Mouse (Mus musculus) midbrain, embryonic 10.5 days (tissue): ENCODE results near the gene Elovl7. TPM values are rescaled to one million over a fixed set of nuclear protein-coding genes. Genes with fewer than 3 reads are reported as not detected.
A peak's percentile ranks its signal among the peaks of the same experiment; 100 is the strongest.

ENCODE experiments used
- DNase-seq: peaks from one replicate; pipeline ENCODE4 v3.0.0-alpha.2; 2017; ENCODE audit warnings: low spot score
- H3K27ac ChIP-seq: fragments of 300-500 bp; sonication (generic); replicated peaks from 2 replicates; pipeline ENCODE4 v1.5.1; 2016; ENCODE audit warnings: mild to moderate bottlenecking
- H3K27me3 ChIP-seq: fragments of 300-500 bp; sonication (generic); 2 replicates; pipeline ENCODE4 v1.6.1; 2016; ENCODE audit warnings: low read depth, mild to moderate bottlenecking; ENCODE audit not compliant: poor library complexity, severe bottlenecking
- H3K36me3 ChIP-seq: fragments of 300-500 bp; sonication (generic); 2 replicates; pipeline ENCODE4 v1.6.1; 2016; ENCODE audit warnings: mild to moderate bottlenecking, moderate library complexity
- H3K4me1 ChIP-seq: fragments of 300-500 bp; sonication (generic); 2 replicates; pipeline ENCODE4 v1.6.1; 2016
- H3K4me3 ChIP-seq: fragments of 300-500 bp; sonication (generic); 2 replicates; pipeline ENCODE4 v1.5.1; 2016; ENCODE audit warnings: mild to moderate bottlenecking, moderate library complexity
- H3K9me3 ChIP-seq: fragments of 300-500 bp; sonication (generic); replicated peaks from 2 replicates; pipeline ENCODE4 v1.6.1; 2016; ENCODE audit warnings: mild to moderate bottlenecking
- WGBS: fragments of 180-500 bp; shearing (Covaris S2); methylation state at CpG from one replicate; pipeline ENCODE4 v1.1.7; 2016; 5-methylcytosine and 5-hydroxymethylcytosine counted together
- polyA plus RNA-seq: library from polyadenylated mRNA; unstranded; fragments of >200 nt; fragmentation: Nextera tagmentation; extraction: Ambion mirVana; gene quantifications from 2 replicates; pipeline ENCODE4 v1.2.1, GENCODE M21; 2016

Elovl7 gene
- polyA plus RNA-seq, 1 experiment from 2014 or later, result 1.0 TPM

DNA sequence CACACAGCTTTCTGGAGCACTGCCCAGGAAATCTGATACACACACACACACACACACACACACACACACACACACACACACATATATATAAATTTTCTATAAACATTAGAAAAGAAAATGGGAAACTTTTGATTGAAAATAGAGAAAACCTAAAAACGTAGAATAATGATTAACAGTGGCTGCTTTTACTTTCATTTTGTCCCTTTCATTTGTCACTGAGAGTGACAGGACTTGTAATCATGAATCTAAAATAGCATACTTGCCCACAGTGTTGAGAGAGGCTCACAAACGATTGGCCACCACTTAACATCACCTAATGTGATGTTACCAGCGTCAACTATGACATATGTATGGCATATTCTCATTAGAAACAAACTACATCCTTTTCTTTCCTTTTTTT lies 75.2 kb downstream of the Elovl7 start:
- Histone ChIP-seq H3K4me3 (no peak overlapping the region), H3K36me3 (no peaks in the 10 kb centered on the region), H3K27me3 (no peaks in the 10 kb centered on the region), H3K27ac (no peak overlapping the region), H3K9me3 (no peaks in the 10 kb centered on the region), H3K4me1 (no peaks in the 10 kb centered on the region)
- 85% methylated on average over 3 of the region's 3 CpGs for WGBS
- DNase-seq, result no peak

DNA sequence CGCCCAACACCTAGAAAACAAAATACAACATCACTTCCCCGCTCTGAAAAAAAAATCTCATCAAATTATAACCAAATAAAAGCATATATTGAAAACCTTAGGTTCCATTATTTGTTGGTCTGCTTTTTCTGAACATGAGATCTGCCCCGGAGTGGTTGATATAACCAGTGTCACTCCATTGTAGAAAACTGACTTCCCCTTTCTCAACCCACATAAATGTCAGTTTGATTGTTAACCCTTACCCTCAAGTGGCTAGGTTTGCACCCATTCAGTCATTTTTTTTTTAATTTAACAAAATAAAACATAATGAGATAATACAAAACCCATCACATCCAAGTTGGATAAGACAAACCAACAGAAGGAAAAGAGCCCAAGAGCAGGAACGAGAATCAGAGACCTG lies 76.1 kb downstream of the Elovl7 start:
- Histone ChIP-seq H3K27me3 (no peaks in the 10 kb centered on the region), H3K36me3 (no peaks in the 10 kb centered on the region), H3K4me1 (no peaks in the 10 kb centered on the region), H3K4me3 (no peak overlapping the region), H3K9me3 (no peaks in the 10 kb centered on the region), H3K27ac (no peak overlapping the region)
- 84% methylated on average over 4 of the region's 4 CpGs for WGBS
- DNase-seq, result no peak

DNA sequence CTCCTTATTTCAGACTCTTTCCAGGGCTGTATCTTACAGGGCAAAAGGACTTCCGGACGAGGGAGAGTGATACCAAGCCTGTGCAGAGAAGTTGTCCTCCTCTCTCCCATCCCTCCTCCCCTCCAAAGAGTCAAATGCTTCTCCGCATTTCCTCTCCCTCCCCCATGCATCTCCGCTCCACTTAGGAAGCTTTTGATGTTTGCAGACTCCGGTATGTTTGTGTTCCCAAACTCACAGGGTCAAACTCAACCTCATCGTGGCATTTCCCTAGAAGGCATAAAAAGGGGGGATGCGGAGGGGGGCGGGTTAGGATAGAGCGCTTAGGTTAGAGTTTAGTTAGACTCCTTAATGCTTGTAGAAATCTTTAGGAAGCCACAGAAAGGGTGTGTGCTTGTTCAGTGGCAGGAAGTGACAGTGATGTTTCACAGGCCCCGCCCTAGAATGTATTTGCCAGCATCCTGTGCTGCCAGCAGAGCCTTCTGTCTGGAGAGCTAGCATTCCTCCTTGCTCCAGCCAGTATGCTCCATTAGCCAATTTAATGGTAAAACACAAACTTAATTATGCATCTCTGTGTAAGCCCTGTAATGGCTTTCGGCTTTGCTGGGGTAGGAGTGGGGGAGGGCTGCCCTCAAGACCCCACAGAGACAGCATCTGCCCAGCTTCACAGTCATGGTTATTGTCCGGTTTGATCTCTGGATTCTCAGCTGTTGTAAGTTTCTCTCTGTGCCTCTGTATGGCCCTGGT lies 83.3 kb downstream of the Elovl7 start:
- no peaks in the 10 kb centered on the region for H3K27me3 ChIP-seq
- H3K4me3 ChIP-seq, result peak overlapping the region; percentile 42
- 34% methylated on average over 12 of the region's 12 CpGs for WGBS
- H3K27ac ChIP-seq, result peak overlapping the region; percentile 76
- H3K9me3 ChIP-seq, result no peaks in the 10 kb centered on the region
- H3K4me1 ChIP-seq, result peaks cover 38% of the 10 kb centered on the region
- DNase-seq, result peak; percentile 41
- H3K36me3 ChIP-seq, result no peaks in the 10 kb centered on the region

DNA sequence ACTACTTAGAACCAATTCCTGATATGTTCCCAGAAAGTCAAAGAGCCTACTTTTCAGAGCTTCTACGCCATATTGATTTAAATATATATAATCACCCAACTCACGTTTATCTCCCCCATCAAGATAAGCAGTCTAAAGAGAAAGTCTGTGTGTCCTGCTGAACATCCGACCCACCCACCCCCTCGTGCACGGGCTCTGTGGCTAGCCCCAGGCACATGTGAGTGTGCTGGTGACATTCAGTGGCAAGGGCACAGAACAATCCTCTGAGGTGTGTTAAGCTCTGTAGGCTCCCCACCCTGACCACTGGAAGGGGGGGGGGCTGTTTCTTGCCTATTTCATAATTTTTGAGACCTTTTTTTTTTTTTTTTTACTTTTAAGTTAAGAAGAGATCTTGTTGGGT lies 84.0 kb downstream of the Elovl7 start:
- no peaks in the 10 kb centered on the region for H3K27me3 ChIP-seq
- H3K4me3 ChIP-seq, result no peak overlapping the region
- no peaks in the 10 kb centered on the region for H3K36me3 ChIP-seq
- peaks cover 39% of the 10 kb centered on the region for H3K4me1 ChIP-seq
- H3K9me3 ChIP-seq, result no peaks in the 10 kb centered on the region
- 77% methylated on average over 5 of the region's 5 CpGs for WGBS
- H3K27ac ChIP-seq, result no peak overlapping the region; the same call in 1 of the 2 replicates
- DNase-seq, result no peak

DNA sequence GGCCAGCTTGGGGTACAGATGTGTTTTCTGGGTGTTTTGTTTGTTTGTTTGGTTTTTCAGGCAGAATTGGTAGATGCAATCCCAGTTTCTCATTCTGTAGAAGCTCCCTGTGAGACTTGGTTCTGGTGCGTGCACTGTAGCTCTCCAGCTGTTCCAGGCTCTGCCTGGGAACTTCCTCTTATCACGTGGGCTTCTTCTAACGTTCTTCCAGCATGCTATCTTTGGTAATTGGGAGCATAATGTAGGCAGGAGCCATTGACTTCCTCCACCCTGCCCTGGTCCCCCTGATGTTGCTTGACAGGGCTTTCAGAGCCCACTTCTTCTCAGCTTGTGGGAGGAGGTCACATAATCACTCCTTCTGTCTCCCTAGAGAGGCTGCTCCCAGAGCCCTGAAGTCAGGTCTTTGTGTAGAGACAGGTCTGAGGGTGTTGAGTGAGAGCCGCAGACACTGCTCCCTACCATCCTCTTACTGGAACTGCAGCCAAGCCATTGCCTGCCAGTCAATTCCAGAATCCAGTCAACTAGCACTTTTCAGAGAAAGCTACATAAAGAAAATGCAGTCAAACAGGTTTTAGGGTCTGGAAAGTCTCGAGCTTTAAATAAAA lies 86.2 kb downstream of the Elovl7 start:
- peaks cover 39% of the 10 kb centered on the region for H3K4me1 ChIP-seq
- peak; percentile 33 for DNase-seq
- H3K9me3 ChIP-seq, result no peaks in the 10 kb centered on the region
- no peak overlapping the region for H3K4me3 ChIP-seq
- no peaks in the 10 kb centered on the region for H3K27me3 ChIP-seq
- no peaks in the 10 kb centered on the region for H3K36me3 ChIP-seq
- H3K27ac ChIP-seq, result peak overlapping the region; percentile 59
- 39% methylated on average over 5 of the region's 5 CpGs for WGBS

DNA sequence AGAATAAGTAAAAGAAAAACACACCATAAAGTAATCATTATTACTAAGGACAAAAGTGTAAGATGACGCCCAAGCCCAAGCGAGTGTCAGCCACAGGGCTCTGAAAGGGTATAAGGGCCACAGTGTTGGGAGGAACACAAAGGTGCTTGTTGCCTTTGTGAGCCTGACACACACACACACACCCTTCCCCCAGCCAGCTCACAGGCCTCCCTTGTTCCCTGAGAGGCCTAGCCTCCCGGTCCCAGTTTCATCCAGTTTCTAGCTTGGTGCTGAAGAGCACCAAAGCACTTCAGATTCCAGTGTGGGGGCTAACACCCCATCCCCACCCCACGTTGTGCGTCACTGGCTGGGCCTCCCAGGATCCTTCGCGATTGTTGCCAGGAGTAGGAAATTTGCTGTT lies 87.2 kb downstream of the Elovl7 start:
- H3K4me3 ChIP-seq, result no peak overlapping the region
- 51% methylated on average over 7 of the region's 7 CpGs for WGBS
- peak overlapping the region; percentile 69 for H3K27ac ChIP-seq
- no peaks in the 10 kb centered on the region for H3K9me3 ChIP-seq
- DNase-seq, result peak; percentile 24
- no peaks in the 10 kb centered on the region for H3K36me3 ChIP-seq
- peaks cover 39% of the 10 kb centered on the region for H3K4me1 ChIP-seq
- no peaks in the 10 kb centered on the region for H3K27me3 ChIP-seq

DNA sequence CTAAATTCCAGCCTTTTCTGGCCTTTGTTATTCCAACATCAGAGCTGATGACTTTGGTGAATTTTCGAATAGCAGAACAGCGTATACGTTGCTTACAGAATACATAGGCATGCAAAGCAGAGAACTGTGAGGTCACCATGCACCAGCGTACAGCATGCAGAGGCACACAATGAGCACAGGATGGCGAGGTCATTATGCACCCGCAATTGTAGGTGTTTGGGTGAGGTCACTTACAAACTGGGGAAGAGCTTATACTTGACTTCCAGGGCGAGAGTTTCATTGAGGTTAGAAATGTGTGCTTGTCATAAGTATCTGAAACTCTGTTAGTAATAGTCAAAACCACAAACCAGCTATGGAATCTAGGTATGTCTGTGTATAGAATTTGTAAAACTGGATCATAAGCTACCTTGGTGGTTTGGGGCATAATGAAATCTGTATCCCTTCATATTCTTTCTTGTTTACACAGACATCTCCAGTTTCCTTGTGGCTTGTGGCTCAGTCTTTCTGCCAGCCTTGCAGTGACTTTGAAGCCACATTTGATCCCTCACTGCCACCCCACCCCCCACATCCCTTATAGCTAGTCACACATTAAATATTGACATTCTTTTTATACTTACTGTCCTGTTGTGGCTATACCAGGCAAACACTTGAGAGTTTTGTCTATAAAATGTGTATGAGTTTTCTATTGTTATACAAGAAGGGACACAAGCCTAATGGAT lies 88.9 kb downstream of the Elovl7 start:
- H3K27ac ChIP-seq, result no peak overlapping the region
- 85% methylated on average over 7 of the region's 7 CpGs for WGBS
- peaks cover 28% of the 10 kb centered on the region for H3K4me1 ChIP-seq
- no peaks in the 10 kb centered on the region for H3K36me3 ChIP-seq
- H3K9me3 ChIP-seq, result no peaks in the 10 kb centered on the region
- no peak for DNase-seq
- H3K4me3 ChIP-seq, result no peak overlapping the region
- H3K27me3 ChIP-seq, result no peaks in the 10 kb centered on the region

DNA sequence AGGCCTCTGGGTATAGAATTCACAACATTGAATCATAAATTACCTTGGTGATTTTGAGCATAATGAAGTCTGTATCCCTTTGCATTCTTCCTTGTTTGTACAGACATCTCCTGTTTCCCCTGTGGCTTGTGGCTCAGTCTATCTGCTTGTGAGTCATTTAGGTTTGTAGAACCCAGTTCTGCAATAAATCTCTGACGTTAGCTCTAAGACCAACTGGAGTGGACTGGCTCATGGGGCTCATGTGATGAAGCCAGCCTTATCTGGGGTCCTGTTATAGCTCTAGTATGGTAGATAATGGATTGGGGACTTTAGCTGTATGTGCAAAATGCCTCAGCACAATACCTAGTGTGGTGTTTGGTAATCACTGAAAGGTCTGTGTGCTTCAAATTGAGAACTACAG lies 89.6 kb downstream of the Elovl7 start:
- H3K4me3 ChIP-seq, result no peak overlapping the region
- no peaks in the 10 kb centered on the region for H3K27me3 ChIP-seq
- 83% methylated on average over 1 of the region's 1 CpGs for WGBS
- peaks cover 26% of the 10 kb centered on the region for H3K4me1 ChIP-seq
- DNase-seq, result no peak
- no peaks in the 10 kb centered on the region for H3K9me3 ChIP-seq
- no peaks in the 10 kb centered on the region for H3K36me3 ChIP-seq
- no peak overlapping the region for H3K27ac ChIP-seq

DNA sequence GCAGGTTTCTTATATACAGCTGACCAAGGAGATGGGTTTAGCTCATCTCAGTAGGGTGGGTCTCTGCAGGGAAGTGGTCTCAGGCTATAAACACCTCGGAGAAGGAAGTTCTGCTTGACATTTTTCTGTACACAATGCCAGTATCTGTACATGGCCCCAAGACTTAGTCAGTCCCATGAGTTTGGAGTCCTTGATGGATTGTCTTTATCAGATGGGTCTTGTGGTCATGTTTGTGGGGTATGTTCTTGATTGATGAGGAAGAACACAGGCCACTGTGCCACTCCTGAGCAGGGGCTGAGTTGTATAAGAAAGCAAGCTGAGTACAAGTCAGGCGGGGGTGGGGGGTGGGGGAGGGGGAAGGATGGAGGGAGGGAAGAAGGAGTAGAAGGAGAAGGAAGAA lies 90.5 kb downstream of the Elovl7 start:
- DNase-seq, result no peak
- H3K9me3 ChIP-seq, result no peaks in the 10 kb centered on the region
- 66% methylated on average over 2 of the region's 2 CpGs for WGBS
- H3K4me3 ChIP-seq, result no peak overlapping the region
- H3K4me1 ChIP-seq, result peaks cover 26% of the 10 kb centered on the region
- no peaks in the 10 kb centered on the region for H3K27me3 ChIP-seq
- H3K36me3 ChIP-seq, result no peaks in the 10 kb centered on the region
- H3K27ac ChIP-seq, result no peak overlapping the region

DNA sequence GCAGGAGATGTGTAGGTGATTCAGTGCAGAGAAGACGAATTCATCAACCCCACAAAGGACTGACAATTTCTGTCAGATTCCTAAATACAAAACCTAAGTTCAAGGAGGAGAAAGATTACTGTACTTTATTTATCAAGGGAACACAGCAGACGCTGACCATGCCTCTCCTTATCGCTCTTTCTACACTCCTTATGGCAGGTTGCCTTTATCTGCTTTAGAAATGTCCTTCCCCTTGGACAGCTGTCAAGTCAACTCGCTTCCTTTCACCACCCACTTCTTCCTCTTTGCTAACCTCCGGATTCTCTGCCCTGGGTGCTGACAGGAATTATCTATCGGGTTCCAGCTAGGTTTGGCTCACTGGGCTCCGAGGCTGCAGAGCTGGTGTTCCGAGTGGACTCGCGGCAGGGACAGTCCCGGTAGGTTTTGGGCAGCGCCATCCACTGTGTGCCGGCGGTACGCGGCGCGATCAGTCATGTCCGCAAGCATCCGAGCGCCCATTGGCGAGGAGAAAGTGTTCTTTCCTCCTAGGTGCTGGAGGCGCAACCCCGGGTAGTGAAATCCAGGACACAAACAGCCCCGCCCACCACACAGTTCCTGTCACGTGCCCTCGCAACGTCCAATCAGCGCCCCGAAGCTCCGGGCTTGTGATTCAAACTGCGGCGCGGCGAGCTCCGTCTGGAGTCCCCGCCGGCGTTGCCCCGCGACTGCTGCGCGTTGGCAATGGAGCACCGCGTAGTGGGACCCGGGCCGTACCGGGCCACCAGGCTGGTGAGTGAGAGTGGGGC lies 101.7 kb downstream of the Elovl7 start, which contains the start of gene Depdc1b:
TSS of gene Depdc1b (plus strand) at position 631 of the 785 bp plus-strand sequence.
- peak within 1 kb of the TSS; percentile 87 for H3K4me3 ChIP-seq
- 1% methylated on average over 48 of the region's 48 CpGs for WGBS
- H3K36me3 ChIP-seq, result peaks cover 8% of the 10 kb centered on the region
- no peaks in the 10 kb centered on the region for H3K27me3 ChIP-seq
- no peaks in the 10 kb centered on the region for H3K9me3 ChIP-seq
- peaks cover 26% of the 10 kb centered on the region for H3K4me1 ChIP-seq
- H3K27ac ChIP-seq, result peak within 1 kb of the TSS; percentile 93
- DNase-seq, result peak; percentile 95

DNA sequence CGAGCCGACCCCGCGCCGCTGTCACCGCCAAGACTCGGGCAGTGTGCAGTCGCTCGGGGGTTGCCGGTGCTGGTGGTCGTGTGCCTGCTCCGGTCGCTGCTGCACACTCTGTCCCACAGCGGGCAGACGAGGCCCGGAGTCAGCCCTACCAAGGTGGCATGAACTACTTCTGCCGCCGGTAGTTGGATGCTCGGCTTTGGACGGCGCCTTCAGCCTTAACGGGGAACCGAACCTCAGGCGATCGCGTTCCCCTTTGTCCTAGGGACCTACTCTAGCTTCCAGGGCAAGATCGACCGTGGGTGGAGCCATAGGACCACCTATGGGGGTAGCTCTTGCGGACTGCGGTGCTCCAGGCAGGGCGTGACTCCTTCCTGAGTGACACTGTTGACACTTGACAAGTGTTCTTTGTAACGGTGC lies 102.3 kb downstream of the Elovl7 start:
- no peak for DNase-seq
- peak overlapping the region; percentile 93 for H3K27ac ChIP-seq
- no peaks in the 10 kb centered on the region for H3K9me3 ChIP-seq
- H3K4me1 ChIP-seq, result peaks cover 26% of the 10 kb centered on the region
- H3K4me3 ChIP-seq, result peak overlapping the region; percentile 87
- H3K36me3 ChIP-seq, result peaks cover 10% of the 10 kb centered on the region
- H3K27me3 ChIP-seq, result no peaks in the 10 kb centered on the region
- WGBS, result under 1% methylated on average over 32 of the region's 32 CpGs

DNA sequence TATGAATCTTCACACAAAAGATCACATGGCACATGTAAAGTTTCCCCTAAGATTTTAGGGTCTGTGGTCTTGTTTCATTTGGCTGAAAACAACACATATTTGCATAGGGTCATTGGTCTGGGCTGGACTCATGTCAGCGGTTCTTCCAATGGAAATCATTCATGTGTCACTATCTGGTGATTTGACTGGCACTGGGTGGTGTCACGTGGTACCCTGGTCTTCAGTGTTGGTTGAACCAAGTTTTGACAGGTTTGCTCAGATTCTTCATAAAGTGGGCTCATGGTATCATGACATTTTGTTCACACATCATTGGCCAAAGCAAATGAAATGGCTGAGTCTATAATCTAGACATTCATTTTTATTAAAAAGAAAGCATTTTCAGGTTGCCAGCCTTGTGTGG lies 103.2 kb downstream of the Elovl7 start:
- Histone ChIP-seq H3K27me3 (no peaks in the 10 kb centered on the region), H3K27ac (no peak overlapping the region), H3K9me3 (no peaks in the 10 kb centered on the region), H3K4me3 (peak overlapping the region; percentile 87), H3K36me3 (peaks cover 14% of the 10 kb centered on the region), H3K4me1 (peaks cover 26% of the 10 kb centered on the region)
- no peak for DNase-seq
- WGBS, result 89% methylated on average over 2 of the region's 2 CpGs
